Mouse (Mus musculus): ENCODE data around the gene Tns2. TPM values are rescaled to one million over a fixed set of nuclear protein-coding genes. Genes with fewer than 3 reads are reported as not detected.

Gene Tns2
- polyA plus RNA-seq, 1 experiment from 2014 or later: 57.2 TPM

DNA sequence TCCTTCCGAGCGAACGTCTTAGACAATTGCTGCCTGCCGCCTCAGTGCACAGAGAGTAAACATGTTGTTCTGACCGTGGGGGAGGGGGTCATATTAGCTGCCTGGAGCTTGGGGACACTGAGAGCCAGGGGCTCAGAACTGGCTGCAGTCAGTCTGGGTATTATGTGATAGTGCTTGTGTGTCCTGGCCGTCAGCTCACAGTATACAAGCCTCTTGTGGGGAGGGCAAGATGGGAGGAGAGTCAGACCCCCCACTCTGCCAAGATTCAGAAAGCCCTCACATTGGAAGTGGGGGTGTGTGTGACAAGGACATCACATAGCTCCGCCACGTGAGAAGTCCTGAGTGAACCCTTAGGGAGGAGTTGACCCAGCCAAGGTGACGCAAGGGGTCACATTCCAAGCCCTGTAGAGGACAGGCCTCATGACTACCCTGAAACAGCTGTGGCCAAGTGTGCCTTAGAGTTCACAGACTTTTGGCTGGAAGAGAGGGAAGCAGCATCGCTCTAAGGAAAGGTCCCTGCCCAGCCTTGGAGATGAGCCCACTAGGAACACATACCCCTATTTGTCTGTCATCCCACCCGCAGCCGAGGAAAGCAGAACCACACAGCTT lies 3.8 kb downstream of the Tns2 start:
- peak overlapping the region; percentile 75 for H3K4me2 ChIP-seq (replicated peaks)
- no peak overlapping the region for H3K9ac ChIP-seq
- ATAC-seq (ENCODE audit: insufficient number of reproducible peaks, low FRiP score, low TSS enrichment, low read depth): no peak
- WGBS: 26% methylated on average over 12 of the region's 12 CpGs
- peaks cover 33% of the 10 kb centered on the region for H3K36me3 ChIP-seq
- H3K27me3 ChIP-seq: no peaks in the 10 kb centered on the region
- H3K4me1 ChIP-seq: peaks cover 93% of the 10 kb centered on the region
- H3K4me3 ChIP-seq (replicated peaks): peak overlapping the region; percentile 63
- no peaks in the 10 kb centered on the region for H3K9me3 ChIP-seq (replicated peaks)
- peak overlapping the region; percentile 99 for H3K27ac ChIP-seq (replicated peaks)

DNA sequence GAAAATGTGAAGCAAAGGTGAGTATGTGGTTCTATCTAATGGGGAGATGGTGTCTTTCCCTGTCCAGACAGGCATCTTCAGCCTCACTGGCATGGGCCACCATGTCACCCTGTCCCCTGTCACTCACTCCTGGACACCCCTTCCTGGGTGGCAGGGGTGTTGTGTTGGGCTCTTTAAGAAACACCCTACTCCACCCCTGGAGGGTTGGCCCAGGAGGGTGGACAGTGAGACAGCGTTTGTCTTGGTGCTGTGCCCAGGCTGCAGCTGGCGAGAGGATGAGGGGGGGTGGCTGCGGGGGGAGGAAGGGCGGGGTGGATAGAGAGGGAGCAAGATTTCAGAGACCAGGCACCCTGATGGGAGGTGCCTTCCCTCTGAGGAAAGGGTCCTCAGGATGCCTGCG lies 5.1 kb downstream of the Tns2 start:
- peaks cover 46% of the 10 kb centered on the region for H3K36me3 ChIP-seq
- WGBS: 38% methylated on average over 5 of the region's 5 CpGs

DNA sequence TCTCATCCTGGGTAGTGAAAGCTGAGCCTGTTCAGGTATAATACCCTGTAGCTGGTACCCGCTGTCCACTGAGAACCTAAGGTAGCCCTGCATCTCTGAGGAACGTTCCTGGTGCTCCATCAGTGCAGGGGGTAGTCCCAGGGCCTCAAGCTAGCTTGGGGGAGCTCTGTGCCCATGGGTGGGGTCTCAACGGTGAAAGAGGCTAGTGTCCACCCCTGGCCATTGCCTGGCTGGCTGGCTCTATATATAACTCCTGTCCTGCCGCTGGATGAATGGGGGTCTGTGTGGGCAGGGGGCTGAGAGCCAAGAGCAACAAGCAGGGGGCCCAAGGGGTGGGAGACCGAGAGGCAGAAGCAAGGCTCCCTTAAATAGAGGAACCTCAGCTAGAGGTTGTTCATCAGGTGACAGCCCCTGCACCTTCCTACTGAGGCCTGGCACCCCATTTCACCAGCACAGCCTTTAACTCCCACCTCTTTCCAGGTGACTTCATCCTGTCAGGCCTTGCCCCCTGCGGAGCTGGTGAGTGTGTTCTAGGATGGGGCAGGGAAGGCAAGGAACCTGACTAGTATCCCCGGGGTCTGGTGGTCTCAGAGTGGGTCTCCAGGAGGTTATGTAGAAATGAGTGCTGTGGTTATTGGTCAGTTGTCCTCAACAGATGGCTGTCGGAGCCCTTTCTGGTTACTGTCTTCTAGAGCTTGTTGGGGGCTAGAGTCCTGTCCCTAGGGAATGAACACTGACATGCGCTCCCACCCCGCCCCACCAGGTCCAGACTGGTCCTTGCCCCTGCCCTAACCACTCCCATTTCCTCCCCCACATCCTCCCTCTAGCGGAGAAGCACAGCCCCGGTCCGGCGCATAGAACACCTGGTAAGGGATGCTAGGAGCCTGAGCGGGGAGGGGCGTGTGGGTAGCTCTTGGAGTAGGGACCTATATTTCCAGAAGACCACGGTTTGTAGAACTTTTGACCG lies 5.8 kb downstream of the Tns2 start:
- H3K9me3 ChIP-seq (replicated peaks): no peaks in the 10 kb centered on the region
- peak overlapping the region; percentile 27 for H3K4me3 ChIP-seq (replicated peaks)
- peak overlapping the region; percentile 25 for H3K4me2 ChIP-seq (replicated peaks)
- 0 out of 2 replicates have a peak, but pooled peaks have one; percentile 1 for ATAC-seq (ENCODE audit: insufficient number of reproducible peaks, low FRiP score, low TSS enrichment, low read depth)
- no peaks in the 10 kb centered on the region for H3K27me3 ChIP-seq
- 0 out of 2 replicates have a peak overlapping the region, but pooled peaks have one; percentile 15 for H3K9ac ChIP-seq
- H3K36me3 ChIP-seq: peaks cover 53% of the 10 kb centered on the region
- 34% methylated on average over 18 of the region's 18 CpGs for WGBS
- peak overlapping the region; percentile 63 for H3K27ac ChIP-seq (replicated peaks)
- peaks cover 85% of the 10 kb centered on the region for H3K4me1 ChIP-seq

More for the DNA sequence above, 5.1 kb downstream of the Tns2 start:
- Histone ChIP-seq H3K9me3 (replicated peaks) (no peaks in the 10 kb centered on the region), H3K9ac (0 out of 2 replicates have a peak overlapping the region, but pooled peaks have one; percentile 15), H3K27me3 (no peaks in the 10 kb centered on the region), H3K4me3 (replicated peaks) (0 out of 2 replicates have a peak overlapping the region, but pooled peaks have one; percentile 3), H3K4me2 (replicated peaks) (peak overlapping the region; percentile 25), H3K27ac (replicated peaks) (peak overlapping the region; percentile 63), H3K4me1 (peaks cover 90% of the 10 kb centered on the region)
- no peak for ATAC-seq (ENCODE audit: insufficient number of reproducible peaks, low FRiP score, low TSS enrichment, low read depth)

DNA sequence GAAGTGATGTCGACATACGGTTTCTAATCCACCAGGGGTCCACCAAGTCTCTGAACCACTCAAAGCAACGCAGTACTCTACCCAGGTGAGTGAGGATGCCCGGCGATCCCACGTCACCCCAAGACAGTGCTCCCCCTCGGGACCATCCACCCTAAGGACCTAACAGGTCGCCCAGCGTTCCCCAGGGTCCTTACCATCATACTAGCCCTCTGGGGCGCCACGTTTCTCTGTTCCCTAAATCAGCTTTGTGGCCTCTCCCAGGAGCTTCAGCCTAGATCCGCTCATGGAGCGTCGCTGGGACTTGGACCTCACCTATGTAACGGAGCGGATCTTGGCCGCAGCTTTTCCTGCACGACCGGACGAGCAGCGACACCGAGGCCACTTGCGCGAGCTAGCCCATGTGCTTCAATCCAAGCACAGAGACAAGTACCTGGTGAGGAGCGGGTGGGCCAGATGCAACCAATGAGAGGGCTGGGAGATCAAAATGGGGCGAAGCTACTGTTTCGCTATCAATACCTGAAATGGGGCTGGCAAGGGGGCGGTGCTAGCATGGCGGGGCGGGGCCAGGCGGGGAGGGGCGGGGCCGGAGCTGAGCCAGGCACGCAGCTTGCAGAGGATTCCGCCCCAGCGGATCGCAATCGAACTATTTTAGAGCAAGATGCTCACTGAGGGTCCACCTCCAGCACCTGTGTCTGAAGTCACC lies 6.7 kb downstream of the Tns2 start:
- 33% methylated on average over 38 of the region's 38 CpGs for WGBS
- Histone ChIP-seq H3K4me3 (replicated peaks) (peak overlapping the region; percentile 27), H3K4me1 (peaks cover 76% of the 10 kb centered on the region), H3K4me2 (replicated peaks) (peak overlapping the region; percentile 41), H3K9ac (no peak overlapping the region), H3K9me3 (replicated peaks) (no peaks in the 10 kb centered on the region), H3K36me3 (peaks cover 62% of the 10 kb centered on the region), H3K27ac (replicated peaks) (peak overlapping the region; percentile 8; the same call in 1 of the 2 replicates), H3K27me3 (no peaks in the 10 kb centered on the region)
- no peak for ATAC-seq (ENCODE audit: insufficient number of reproducible peaks, low FRiP score, low TSS enrichment, low read depth)

DNA sequence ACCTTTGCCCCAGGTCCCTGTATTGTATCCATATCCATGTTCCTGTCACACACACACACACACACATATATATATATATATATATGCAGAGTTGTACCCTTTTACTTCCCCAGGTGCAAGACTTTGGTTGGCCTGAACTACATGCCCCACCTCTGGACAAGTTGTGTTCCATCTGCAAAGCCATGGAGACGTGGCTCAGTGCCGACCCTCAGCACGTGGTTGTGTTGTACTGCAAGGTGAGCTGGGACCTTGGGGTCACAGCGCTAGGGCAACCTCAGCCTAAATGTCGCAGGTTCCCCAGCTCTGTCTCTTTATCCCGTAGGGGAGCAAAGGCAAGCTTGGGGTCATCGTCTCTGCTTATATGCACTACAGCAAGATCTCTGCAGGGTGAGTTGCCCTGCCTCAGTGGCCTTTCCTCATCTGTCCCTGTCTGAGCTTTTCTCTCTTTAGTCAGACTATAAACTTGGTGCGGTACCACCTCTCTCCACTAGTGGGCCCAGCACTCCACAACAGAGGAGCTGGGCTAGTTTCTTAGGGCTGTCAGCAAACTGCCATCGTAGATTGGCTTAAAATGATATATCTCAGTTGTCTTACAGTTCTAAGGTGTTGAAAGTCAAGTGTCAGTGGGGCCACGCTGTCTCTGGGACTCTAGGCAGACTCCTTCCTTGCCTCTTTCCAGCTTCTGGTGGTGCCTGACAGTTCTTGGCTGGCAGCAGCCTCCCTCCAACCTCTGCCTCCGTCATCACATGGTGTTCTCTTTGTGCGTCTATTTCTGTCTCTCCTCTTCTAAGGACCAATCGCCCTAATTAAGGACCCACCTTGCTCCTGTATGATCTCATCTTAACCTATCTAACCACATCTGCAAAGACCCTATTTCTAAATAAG lies 7.7 kb downstream of the Tns2 start:
- H3K4me1 ChIP-seq: peaks cover 66% of the 10 kb centered on the region

DNA sequence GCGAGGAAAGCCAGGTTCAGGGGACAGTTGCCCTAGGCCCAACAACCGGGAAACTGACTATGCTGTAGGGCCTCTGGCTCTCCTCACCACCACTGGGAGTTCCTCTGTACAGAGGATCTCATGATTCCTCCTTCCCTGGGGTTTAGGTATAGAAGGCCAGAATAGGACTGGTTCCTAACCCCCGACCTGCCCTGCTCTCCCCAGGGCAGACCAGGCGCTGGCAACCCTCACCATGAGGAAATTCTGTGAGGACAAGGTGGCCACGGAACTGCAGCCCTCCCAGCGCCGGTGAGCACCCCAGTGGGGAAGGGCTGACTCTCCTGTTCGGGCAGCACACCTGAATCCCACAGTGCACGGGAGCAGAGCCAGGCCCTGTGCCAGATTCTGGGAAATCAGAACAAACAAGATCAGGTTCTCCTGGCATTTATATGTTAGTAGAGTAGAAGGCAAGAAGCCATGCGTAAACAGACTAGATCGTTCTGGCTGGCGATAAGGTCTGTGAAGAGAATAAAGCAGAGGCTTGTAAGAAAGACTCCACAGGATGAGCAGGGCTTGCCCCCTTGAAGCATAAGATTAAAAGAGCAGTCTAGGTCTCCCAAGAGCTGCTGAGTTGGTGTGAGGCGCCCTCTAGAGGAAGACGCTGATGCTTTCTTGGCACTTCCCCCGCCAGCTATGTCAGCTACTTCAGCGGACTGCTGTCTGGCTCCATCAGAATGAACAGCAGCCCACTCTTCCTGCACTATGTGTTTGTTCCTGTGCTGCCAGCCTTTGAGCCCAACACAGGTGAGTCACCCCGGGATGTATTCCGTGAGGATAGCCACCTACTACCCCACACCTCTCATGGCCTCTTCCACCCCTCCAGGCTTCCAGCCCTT lies 8.7 kb downstream of the Tns2 start:
- Histone ChIP-seq H3K27me3 (no peaks in the 10 kb centered on the region), H3K36me3 (peaks cover 81% of the 10 kb centered on the region), H3K4me3 (replicated peaks) (no peak overlapping the region), H3K4me2 (replicated peaks) (no peak overlapping the region), H3K9me3 (replicated peaks) (no peaks in the 10 kb centered on the region), H3K4me1 (peaks cover 60% of the 10 kb centered on the region), H3K9ac (0 out of 2 replicates have a peak overlapping the region, but pooled peaks have one; percentile 6), H3K27ac (replicated peaks) (peak overlapping the region; percentile 31; the same call in 1 of the 2 replicates)
- WGBS: 45% methylated on average over 18 of the region's 18 CpGs
- 0 out of 2 replicates have a peak, but pooled peaks have one; percentile 4 for ATAC-seq (ENCODE audit: insufficient number of reproducible peaks, low FRiP score, low TSS enrichment, low read depth)

More for the DNA sequence above, 7.7 kb downstream of the Tns2 start:
- Histone ChIP-seq H3K9me3 (replicated peaks) (no peaks in the 10 kb centered on the region), H3K27ac (replicated peaks) (peak overlapping the region; percentile 31; the same call in 1 of the 2 replicates), H3K4me3 (replicated peaks) (no peak overlapping the region), H3K9ac (no peak overlapping the region), H3K4me2 (replicated peaks) (peak overlapping the region; percentile 41; the same call in 1 of the 2 replicates), H3K36me3 (peaks cover 72% of the 10 kb centered on the region), H3K27me3 (no peaks in the 10 kb centered on the region)
- 43% methylated on average over 13 of the region's 13 CpGs for WGBS
- no peak for ATAC-seq (ENCODE audit: insufficient number of reproducible peaks, low FRiP score, low TSS enrichment, low read depth)

DNA sequence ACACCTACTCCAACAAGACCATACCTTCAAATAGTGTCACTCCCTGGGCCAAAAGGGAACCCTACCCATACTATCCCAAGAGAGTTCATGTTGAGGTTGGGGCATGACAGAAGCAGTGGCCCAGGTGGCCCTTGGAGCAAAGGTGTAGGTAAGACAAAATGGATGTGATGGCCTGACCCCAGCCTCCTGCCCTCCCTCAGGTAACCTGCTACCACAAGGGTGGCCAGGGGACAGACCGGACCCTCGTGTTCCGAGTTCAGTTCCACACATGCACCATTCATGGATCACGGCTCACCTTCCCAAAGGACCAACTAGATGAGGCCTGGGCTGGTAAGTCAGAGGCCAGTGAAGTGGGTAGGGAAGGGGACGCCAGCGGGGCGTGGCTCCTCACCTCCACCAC lies 10.1 kb downstream of the Tns2 start:
- H3K4me1 ChIP-seq: peaks cover 46% of the 10 kb centered on the region
- H3K9ac ChIP-seq: no peak overlapping the region
- H3K9me3 ChIP-seq (replicated peaks): no peaks in the 10 kb centered on the region
- ATAC-seq (ENCODE audit: insufficient number of reproducible peaks, low FRiP score, low TSS enrichment, low read depth): no peak
- H3K4me3 ChIP-seq (replicated peaks): no peak overlapping the region
- no peak overlapping the region for H3K4me2 ChIP-seq (replicated peaks)
- peaks cover 94% of the 10 kb centered on the region for H3K36me3 ChIP-seq
- no peak overlapping the region for H3K27ac ChIP-seq (replicated peaks)
- no peaks in the 10 kb centered on the region for H3K27me3 ChIP-seq
- 95% methylated on average over 7 of the region's 7 CpGs for WGBS

DNA sequence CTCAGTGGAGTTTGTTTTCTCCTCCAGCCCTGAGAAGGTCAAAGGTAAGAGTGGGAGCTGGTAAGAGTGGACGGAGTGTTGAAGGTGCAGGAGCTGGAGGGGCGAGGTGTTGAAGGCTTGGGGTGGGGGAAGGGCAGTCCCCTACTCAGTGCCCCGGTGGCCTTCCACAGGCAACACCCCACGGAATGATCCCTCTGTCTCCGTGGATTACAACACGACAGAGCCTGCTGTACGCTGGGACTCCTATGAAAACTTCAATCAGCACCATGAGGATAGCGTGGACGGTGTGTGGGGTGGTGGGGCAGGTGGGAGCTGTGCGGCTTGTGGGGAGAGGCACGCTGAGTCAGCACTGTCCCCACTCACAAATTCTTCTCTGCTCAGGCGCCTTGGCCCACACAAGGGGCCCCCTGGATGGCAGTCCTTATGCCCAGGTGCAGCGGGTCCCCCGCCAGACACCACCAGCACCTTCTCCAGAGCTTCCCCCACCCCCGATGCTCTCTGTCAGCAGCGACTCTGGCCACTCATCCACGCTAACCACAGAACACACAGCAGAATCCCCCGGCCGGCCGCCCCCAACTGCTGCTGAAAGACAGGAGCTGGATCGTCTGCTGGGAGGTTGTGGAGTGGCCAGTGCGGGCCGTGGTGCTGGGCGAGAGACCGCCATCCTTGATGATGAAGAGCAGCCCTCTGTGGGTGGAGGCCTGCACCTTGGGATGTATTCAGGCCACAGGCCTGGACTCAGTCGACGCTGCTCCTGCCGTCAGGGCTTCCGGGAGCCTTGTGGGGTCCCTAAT lies 10.7 kb downstream of the Tns2 start:
- H3K27me3 ChIP-seq: no peaks in the 10 kb centered on the region

DNA sequence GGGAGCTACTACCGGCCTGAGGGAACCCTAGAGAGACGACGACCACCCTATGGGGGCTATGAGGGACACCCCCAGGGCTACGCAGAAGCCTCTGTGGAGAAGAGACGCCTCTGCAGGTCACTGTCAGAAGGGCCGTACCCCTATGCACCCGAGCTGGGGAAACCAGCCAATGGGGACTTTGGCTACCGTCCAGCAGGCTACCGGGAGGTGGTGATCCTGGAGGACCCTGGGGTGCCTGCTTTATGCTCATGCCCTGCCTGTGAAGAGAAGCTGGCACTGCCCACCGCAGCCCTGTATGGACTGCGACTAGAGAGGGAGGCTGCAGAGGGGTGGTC lies 11.2 kb downstream of the Tns2 start:
- Histone ChIP-seq H3K4me3 (replicated peaks) (no peak overlapping the region), H3K27ac (replicated peaks) (no peak overlapping the region), H3K4me1 (peaks cover 42% of the 10 kb centered on the region), H3K9ac (no peak overlapping the region), H3K4me2 (replicated peaks) (no peak overlapping the region), H3K27me3 (no peaks in the 10 kb centered on the region), H3K9me3 (replicated peaks) (no peaks in the 10 kb centered on the region), H3K36me3 (peaks cover 97% of the 10 kb centered on the region)
- 79% methylated on average over 11 of the region's 11 CpGs for WGBS
- ATAC-seq (ENCODE audit: insufficient number of reproducible peaks, low FRiP score, low TSS enrichment, low read depth): no peak

More for the DNA sequence above, 10.7 kb downstream of the Tns2 start:
- Histone ChIP-seq H3K4me2 (replicated peaks) (no peak overlapping the region), H3K4me1 (peaks cover 43% of the 10 kb centered on the region), H3K4me3 (replicated peaks) (no peak overlapping the region), H3K9ac (no peak overlapping the region), H3K9me3 (replicated peaks) (no peaks in the 10 kb centered on the region), H3K36me3 (peaks cover 96% of the 10 kb centered on the region), H3K27ac (replicated peaks) (no peak overlapping the region)
- no peak for ATAC-seq (ENCODE audit: insufficient number of reproducible peaks, low FRiP score, low TSS enrichment, low read depth)
- WGBS: 81% methylated on average over 29 of the region's 29 CpGs

All from embryonic facial prominence, embryonic 15.5 days (tissue).